Mouse (Mus musculus) spleen, embryonic (tissue): ENCODE data around the gene Dgka.

Experiments used
- CTCF ChIA-PET: fragments of 350-600 bp; sonication (Branson Sonifier 250); formaldehyde crosslinking; loops from one replicate; lab custom pipeline; 2022; lab: Charles Lee

Dgka gene

DNA sequence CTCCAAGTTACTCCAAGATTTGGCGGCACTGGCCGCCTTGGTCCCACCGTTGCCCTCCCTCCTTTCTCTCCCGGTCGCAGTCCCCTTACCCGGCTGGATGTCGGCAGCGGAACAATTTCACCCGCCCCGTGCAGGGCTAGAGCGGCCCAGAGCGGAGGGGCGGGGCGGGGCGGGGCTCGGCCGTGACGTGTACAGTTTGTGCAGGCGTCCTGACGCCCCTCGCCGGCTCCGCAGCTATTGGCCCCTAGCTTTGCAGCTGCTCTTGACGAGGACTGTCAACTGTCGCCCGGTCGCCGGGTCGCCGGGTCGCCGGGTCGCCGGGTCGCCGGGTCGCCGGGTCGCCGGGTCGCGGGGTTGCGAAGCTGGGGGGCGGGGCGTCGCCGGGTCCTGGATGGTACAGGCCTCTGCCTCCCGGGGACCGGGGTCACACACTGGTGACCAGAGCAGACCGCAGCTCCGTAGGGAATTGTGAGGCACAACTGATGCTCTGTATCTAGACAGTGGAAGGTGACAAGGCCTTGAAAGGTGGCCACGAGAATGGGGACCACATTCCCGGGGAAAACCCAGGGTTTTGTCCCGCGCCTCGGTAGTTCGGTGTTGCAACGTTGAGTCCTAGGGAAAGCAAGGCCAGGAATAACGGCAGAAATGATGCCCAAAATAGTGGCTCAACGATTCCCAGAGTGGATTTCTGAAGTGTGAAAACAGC is 70.7 kb downstream of the Dgka start, which contains the start of gene Suox:
TSS of gene Suox (minus strand) at position 311 of the 706 bp plus-strand sequence.
- CTCF ChIA-PET = no interaction called here

- CTCF ChIA-PET = no interaction called here
Measured at GRCm38 (mm10) chr10:128671148-128671547, 73.5 kb downstream of the Dgka start.
